Mouse (Mus musculus) cortical plate, adult 2 months (tissue): ENCODE results near the gene Zbtb22. TPM values are rescaled to one million over a fixed set of nuclear protein-coding genes. Genes with fewer than 3 reads are reported as not detected.
"Not testable (repeated sequence)": the region's sequence is repeated elsewhere in the genome, so short reads cannot be mapped to it uniquely, and the experiment has no call there.

Experiments used
- H3K27ac ChIP-seq: fragments of 200-500 bp; 2 replicates; pipeline ENCODE4 v1.5.1; 2012; ENCODE audit warnings: low read length, control low read depth, inconsistent platforms; ENCODE audit not compliant: insufficient read depth
- H3K4me1 ChIP-seq: fragments of 200-500 bp; 2 replicates; pipeline ENCODE4 v1.6.1; 2011; ENCODE audit warnings: low read length; ENCODE audit not compliant: control insufficient read depth, insufficient read depth
- H3K4me3 ChIP-seq: fragments of 200-500 bp; 2 replicates; pipeline ENCODE4 v1.5.1; 2011; ENCODE audit warnings: mild to moderate bottlenecking, low read length, control low read depth; ENCODE audit not compliant: insufficient read depth
- CTCF ChIP-seq: fragments of 200-500 bp; IDR thresholded peaks from 2 replicates; pipeline ENCODE4 v1.5.1; 2011; ENCODE audit warnings: mild to moderate bottlenecking, control low read depth, low read length; ENCODE audit not compliant: insufficient read depth; ENCODE audit errors: extremely low read depth
- POLR2A ChIP-seq: fragments of 200-500 bp; IDR thresholded peaks from 2 replicates; pipeline ENCODE4 v1.6.1; 2011; ENCODE audit warnings: mild to moderate bottlenecking, low read length, control low read depth; ENCODE audit not compliant: insufficient read depth; ENCODE audit errors: extremely low read depth
- polyA plus RNA-seq: library from polyadenylated mRNA; depleted of rRNA; stranded (reverse); fragments of >200 nt; gene quantifications from 2 replicates; pipeline ENCODE4 v1.2.3, GENCODE M21; 2012

Gene Zbtb22
- polyA plus RNA-seq, 1 experiment, result 33.5 TPM

DNA sequence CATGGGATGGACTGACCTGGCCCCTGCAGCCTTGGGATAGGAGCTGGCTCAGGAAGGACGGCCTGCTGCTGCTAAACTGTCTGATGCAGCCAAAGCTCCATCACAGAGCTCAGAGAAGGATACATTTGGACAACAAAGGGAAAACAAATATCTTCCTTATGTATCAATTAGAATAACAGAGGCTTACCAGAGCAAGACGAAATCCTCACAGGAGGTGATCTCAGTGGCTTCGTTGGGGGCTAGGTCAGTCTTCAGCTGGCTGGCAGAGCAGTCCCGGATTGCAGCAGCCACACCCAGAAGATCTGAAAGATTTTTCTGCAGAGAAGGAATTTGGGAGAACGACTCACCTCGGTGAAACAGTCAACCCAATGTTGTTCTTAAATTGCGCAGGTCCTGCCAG, 23.3 kb upstream of the Zbtb22 start:
- TF ChIP-seq CTCF (no peak), POLR2A (no peak)
- Histone ChIP-seq H3K4me3 (no peak overlapping the region), H3K27ac (no peak overlapping the region), H3K4me1 (no peaks in the 10 kb centered on the region)

- not testable (repeated sequence) for H3K27ac ChIP-seq, H3K4me3 ChIP-seq, H3K4me1 ChIP-seq
Observed at GRCm38 (mm10) chr17:33893011-33893410, 22.7 kb upstream of the Zbtb22 start.

- no peak overlapping the region for H3K4me3 ChIP-seq
- H3K27ac ChIP-seq, result no peak overlapping the region
- no peaks in the 10 kb centered on the region for H3K4me1 ChIP-seq
- TF ChIP-seq POLR2A (no peak), CTCF (peak; percentile 49)
Observed at GRCm38 (mm10) chr17:33897114-33897794, 18.4 kb upstream of the Zbtb22 start.

DNA sequence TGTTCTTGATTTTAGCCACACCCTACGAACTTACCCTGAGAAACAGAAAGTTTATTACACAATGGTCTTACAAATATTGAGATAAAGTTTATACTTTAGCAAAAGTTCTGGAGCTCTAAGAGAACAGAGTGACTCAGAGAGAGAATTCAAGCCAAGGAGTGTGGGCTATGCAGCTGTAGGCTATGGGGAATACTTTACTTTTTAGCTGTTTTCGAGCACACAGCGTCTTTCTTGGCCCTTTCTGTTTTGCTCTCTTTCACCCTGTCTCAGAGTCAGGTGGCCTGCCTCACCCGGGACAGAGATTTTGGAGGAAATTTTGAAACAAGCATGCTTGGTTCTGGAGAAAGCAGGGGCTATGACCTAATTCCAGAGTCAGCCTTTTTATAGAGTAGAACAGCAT, 17.5 kb upstream of the Zbtb22 start:
- not testable (repeated sequence) for H3K27ac ChIP-seq, H3K4me1 ChIP-seq, H3K4me3 ChIP-seq

GRCm38 (mm10) chr17:33899642-33900041, 16.1 kb upstream of the Zbtb22 start:
- H3K27ac ChIP-seq, result no peak overlapping the region
- no peak for TF ChIP-seq POLR2A
- no peak for TF ChIP-seq CTCF
- no peaks in the 10 kb centered on the region for H3K4me1 ChIP-seq
- no peak overlapping the region for H3K4me3 ChIP-seq

DNA sequence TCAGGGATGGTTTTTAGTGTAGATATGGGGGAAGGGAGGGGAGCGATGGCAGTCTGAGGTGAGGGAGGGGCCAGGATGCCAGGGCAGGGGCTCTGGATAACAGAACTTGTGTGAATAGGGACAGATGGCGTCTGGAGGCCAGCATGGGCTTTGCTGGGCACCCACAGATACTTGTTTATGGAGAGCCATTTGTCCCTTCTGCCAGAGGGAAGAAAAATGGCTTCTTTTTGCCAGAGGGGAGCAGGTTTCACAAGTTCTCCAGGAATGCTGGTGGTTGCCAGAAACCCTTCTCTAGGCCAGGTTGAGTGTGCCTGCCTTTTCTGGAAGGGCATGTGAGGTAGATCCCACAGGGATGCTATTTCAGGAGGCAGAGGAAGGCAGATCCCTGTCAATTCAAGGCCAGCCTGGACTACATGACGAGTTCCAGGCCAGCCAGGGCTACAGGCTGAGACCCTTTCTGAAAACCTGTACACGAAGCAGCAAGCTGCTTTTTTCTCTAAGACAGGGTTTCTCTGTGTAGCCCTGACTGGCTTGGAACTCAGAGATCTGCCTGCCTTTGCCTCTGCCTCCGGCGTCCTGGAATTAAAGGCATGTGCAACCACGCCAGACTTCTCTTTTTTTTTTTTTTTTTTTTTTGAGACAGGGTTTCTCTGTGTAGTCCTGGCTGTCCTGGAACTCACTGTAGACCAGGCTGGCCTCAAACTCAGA, 15.3 kb upstream of the Zbtb22 start:
- Histone ChIP-seq H3K4me3 (no peak overlapping the region), H3K27ac (no peak overlapping the region), H3K4me1 (no peaks in the 10 kb centered on the region)
- TF ChIP-seq CTCF, result no peak
- TF ChIP-seq POLR2A, result no peak

DNA sequence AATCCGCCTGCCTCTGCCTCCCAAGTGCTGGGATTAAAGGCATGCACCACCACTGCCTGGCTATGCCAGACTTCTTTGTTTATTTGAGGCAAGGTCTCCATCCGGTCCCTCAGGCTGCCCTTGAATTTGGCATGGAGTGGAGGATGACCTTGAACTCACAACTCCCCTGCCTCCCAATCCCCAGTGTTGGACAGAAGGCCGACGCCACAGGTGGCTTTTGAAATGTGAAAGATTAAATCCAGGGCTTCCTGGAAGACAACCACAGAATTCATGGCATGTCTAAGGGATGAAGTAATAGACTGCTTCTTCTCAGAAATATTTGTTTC, 14.8 kb upstream of the Zbtb22 start:
- Histone ChIP-seq H3K4me3 (no peak overlapping the region), H3K27ac (no peak overlapping the region), H3K4me1 (no peaks in the 10 kb centered on the region)
- TF ChIP-seq POLR2A (no peak), CTCF (no peak)

- no peaks in the 10 kb centered on the region for H3K4me1 ChIP-seq
- H3K4me3 ChIP-seq, result no peak overlapping the region
- TF ChIP-seq POLR2A, result no peak
- no peak for TF ChIP-seq CTCF
- no peak overlapping the region for H3K27ac ChIP-seq
Observed at GRCm38 (mm10) chr17:33901653-33902052, 14.1 kb upstream of the Zbtb22 start.

DNA sequence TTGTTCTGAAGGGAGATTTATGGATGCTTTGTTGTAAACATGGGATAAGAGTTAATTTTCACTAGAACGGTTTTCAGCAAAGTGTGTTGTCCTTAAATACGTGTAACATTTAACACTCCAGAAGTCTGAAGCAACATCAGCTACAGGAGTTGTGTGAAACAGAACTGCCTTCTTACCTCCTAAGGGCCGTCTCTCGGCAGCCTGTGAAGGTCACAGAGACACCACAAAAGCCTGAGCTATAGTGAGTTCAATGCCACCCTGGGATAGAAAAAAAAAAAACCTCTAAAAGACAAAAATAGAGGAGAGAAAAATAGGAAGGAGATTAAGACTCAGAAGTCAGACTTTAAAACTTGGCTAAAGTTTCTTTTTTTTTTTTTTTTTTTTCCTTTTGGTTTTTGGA, 13.6 kb upstream of the Zbtb22 start:
- Histone ChIP-seq H3K27ac (no peak overlapping the region), H3K4me1 (no peaks in the 10 kb centered on the region), H3K4me3 (no peak overlapping the region)
- TF ChIP-seq CTCF (no peak), POLR2A (no peak)

DNA sequence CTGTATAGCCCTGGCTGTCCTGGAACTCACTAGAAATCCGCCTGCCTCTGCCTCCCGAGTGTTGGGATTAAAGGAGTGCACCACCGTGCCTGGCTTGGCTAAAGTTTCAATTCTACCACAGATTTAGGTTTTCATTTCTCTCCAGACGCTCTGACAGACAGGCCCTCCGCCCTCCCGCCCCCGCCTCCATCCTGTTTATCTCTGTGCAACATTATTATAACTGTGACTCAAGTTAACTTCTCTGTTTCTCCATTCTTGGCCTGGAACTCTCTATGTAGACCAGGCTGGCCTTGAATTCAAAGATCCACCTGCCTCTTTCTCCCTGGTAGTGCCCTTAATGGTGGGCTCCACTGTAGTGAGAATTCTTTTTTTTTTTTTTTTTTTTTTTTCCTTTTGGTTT, 13.2 kb upstream of the Zbtb22 start:
- Histone ChIP-seq H3K27ac (no peak overlapping the region), H3K4me1 (no peaks in the 10 kb centered on the region), H3K4me3 (no peak overlapping the region)
- TF ChIP-seq POLR2A (no peak), CTCF (no peak)

GRCm38 (mm10) chr17:33903911-33904651, 11.6 kb upstream of the Zbtb22 start:
- not testable (repeated sequence) for H3K4me1 ChIP-seq, H3K4me3 ChIP-seq, H3K27ac ChIP-seq

- H3K4me1 ChIP-seq, H3K27ac ChIP-seq, H3K4me3 ChIP-seq: not testable (repeated sequence)
Observed at GRCm38 (mm10) chr17:33904835-33905234, 10.9 kb upstream of the Zbtb22 start, which contains the start of gene Platr17. Gene Platr17 (plus strand): TSS chr17:33905135.
